8 mouse cellular contexts compared by ENCODE assay signal in genomic region chr10:119819102-119819681, GRCm38 (mm10).
A peak's percentile ranks its signal among the peaks of the same experiment; 100 is the strongest.
DNase-seq lines count a peak whose midpoint lies in the region; ATAC-seq and TF ChIP-seq lines count a peak whose summit lies in the region.

No protein-coding gene starts in this region.

- DNase-seq in heart, adult 11 months, result no peak
- no peak for DNase-seq in liver, embryonic 13.5 days
- no peak for DNase-seq in spleen, postnatal 10 days (ENCODE audit: low spot score in 2 of 2)
- no peak for DNase-seq in spleen, postnatal 14 days (ENCODE audit: low spot score in 2 of 2)

- peak overlapping the region; percentile 37 for H3K4me3 ChIP-seq in heart, embryonic 12.5 days
- peak overlapping the region; percentile 30 for H3K4me3 ChIP-seq in embryonic facial prominence, embryonic 13.5 days
- H3K4me3 ChIP-seq in intestine, postnatal 0 days (ENCODE audit: low read depth, low read length), result peak overlapping the region; percentile 7; the same call in 1 of the 2 replicates
- H3K4me3 ChIP-seq in liver, embryonic 13.5 days (replicated peaks), result no peak overlapping the region
- peak overlapping the region; percentile 18 for H3K4me3 ChIP-seq in stomach, embryonic 15.5 days (replicated peaks)

- no peaks in the 10 kb centered on the region for H3K36me3 ChIP-seq in heart, embryonic 12.5 days
- no peaks in the 10 kb centered on the region for H3K36me3 ChIP-seq in embryonic facial prominence, embryonic 13.5 days
- no peaks in the 10 kb centered on the region for H3K36me3 ChIP-seq in intestine, postnatal 0 days (ENCODE audit: control insufficient read depth, insufficient read depth)
- no peaks in the 10 kb centered on the region for H3K36me3 ChIP-seq in liver, embryonic 13.5 days
- H3K36me3 ChIP-seq in stomach, embryonic 15.5 days, result no peaks in the 10 kb centered on the region

- peak overlapping the region; percentile 70 for H3K4me2 ChIP-seq in heart, embryonic 12.5 days
- peak overlapping the region; percentile 59 for H3K4me2 ChIP-seq in embryonic facial prominence, embryonic 13.5 days
- peak overlapping the region; percentile 51 for H3K4me2 ChIP-seq in intestine, postnatal 0 days (replicated peaks; ENCODE audit: low read depth)
- H3K4me2 ChIP-seq in liver, embryonic 13.5 days, result 0 out of 2 replicates have a peak overlapping the region, but pooled peaks have one; percentile 4
- peak overlapping the region; percentile 46 for H3K4me2 ChIP-seq in stomach, embryonic 15.5 days

- no peak overlapping the region; the same call in 1 of the 2 replicates for H3K27ac ChIP-seq in heart, embryonic 12.5 days (ENCODE audit: poor library complexity, severe bottlenecking)
- no peak overlapping the region for H3K27ac ChIP-seq in embryonic facial prominence, embryonic 13.5 days
- H3K27ac ChIP-seq in intestine, postnatal 0 days (ENCODE audit: low read depth, low read length), result no peak overlapping the region
- H3K27ac ChIP-seq in liver, embryonic 13.5 days, result no peak overlapping the region
- H3K27ac ChIP-seq in stomach, embryonic 15.5 days, result no peak overlapping the region

- 25% methylated on average over 17 of the region's 17 CpGs for WGBS in heart, embryonic 12.5 days
- WGBS in embryonic facial prominence, embryonic 13.5 days, result 30% methylated on average over 17 of the region's 17 CpGs
- WGBS in intestine, postnatal 0 days, result 15% methylated on average over 17 of the region's 17 CpGs
- 43% methylated on average over 17 of the region's 17 CpGs for WGBS in liver, embryonic 13.5 days (ENCODE audit: insufficient replicate concordance)
- whole genome bisulfite sequencing in stomach, embryonic 15.5 days, result 33% methylated on average over 17 of the region's 17 CpGs

- no peak overlapping the region; the same call in 1 of the 2 replicates for H3K9ac ChIP-seq in heart, embryonic 12.5 days
- H3K9ac ChIP-seq in embryonic facial prominence, embryonic 13.5 days, result 0 out of 2 replicates have a peak overlapping the region, but pooled peaks have one; percentile 40
- no peak overlapping the region for H3K9ac ChIP-seq in intestine, postnatal 0 days (ENCODE audit: low read depth, low read length)
- no peak overlapping the region for H3K9ac ChIP-seq in liver, embryonic 13.5 days
- no peak overlapping the region for H3K9ac ChIP-seq in stomach, embryonic 15.5 days

- no peak for TF ChIP-seq CTCF in intestine, postnatal 0 days (IDR thresholded peaks at IDR 0.05; ENCODE audit: low read depth)

- H3K9me3 ChIP-seq in heart, embryonic 12.5 days (replicated peaks), result no peaks in the 10 kb centered on the region
- no peaks in the 10 kb centered on the region for H3K9me3 ChIP-seq in embryonic facial prominence, embryonic 13.5 days
- no peaks in the 10 kb centered on the region for H3K9me3 ChIP-seq in intestine, postnatal 0 days (ENCODE audit: control insufficient read depth)
- no peaks in the 10 kb centered on the region for H3K9me3 ChIP-seq in liver, embryonic 13.5 days (replicated peaks)
- H3K9me3 ChIP-seq in stomach, embryonic 15.5 days, result no peaks in the 10 kb centered on the region

- no peaks in the 10 kb centered on the region for H3K27me3 ChIP-seq in heart, embryonic 12.5 days (replicated peaks)
- H3K27me3 ChIP-seq in embryonic facial prominence, embryonic 13.5 days, result no peaks in the 10 kb centered on the region
- no peaks in the 10 kb centered on the region for H3K27me3 ChIP-seq in intestine, postnatal 0 days (replicated peaks; ENCODE audit: control insufficient read depth, insufficient read depth, low read length)
- H3K27me3 ChIP-seq in liver, embryonic 13.5 days, result no peaks in the 10 kb centered on the region
- H3K27me3 ChIP-seq in stomach, embryonic 15.5 days (replicated peaks), result no peaks in the 10 kb centered on the region

- ATAC-seq in heart, embryonic 12.5 days (ENCODE audit: insufficient number of reproducible peaks, low FRiP score), result no peak
- no peak for ATAC-seq in embryonic facial prominence, embryonic 13.5 days (ENCODE audit: insufficient number of reproducible peaks, insufficient read depth, low FRiP score, low TSS enrichment, low read depth)
- no peak for ATAC-seq in intestine, postnatal 0 days
- ATAC-seq in liver, embryonic 13.5 days (ENCODE audit: low read depth), result no peak
- no peak for ATAC-seq in stomach, embryonic 15.5 days (ENCODE audit: insufficient read depth, low FRiP score, low read depth)

- H3K4me1 ChIP-seq in heart, embryonic 12.5 days (replicated peaks), result peaks cover 23% of the 10 kb centered on the region
- H3K4me1 ChIP-seq in embryonic facial prominence, embryonic 13.5 days, result peaks cover 20% of the 10 kb centered on the region
- H3K4me1 ChIP-seq in intestine, postnatal 0 days (replicated peaks; ENCODE audit: control insufficient read depth, insufficient read depth, low read length), result no peaks in the 10 kb centered on the region
- no peaks in the 10 kb centered on the region for H3K4me1 ChIP-seq in liver, embryonic 13.5 days (replicated peaks)
- peaks cover 4% of the 10 kb centered on the region; the same call in 1 of the 2 replicates for H3K4me1 ChIP-seq in stomach, embryonic 15.5 days

Comparison
In these comparisons a context has a peak if more than half of its experiments do, and no peak if none do; other contexts are left out.
1. H3K4me2 ChIP-seq: peak in every context shown above with its lines; median percentile 70 in heart, embryonic 12.5 days; 59 in embryonic facial prominence, embryonic 13.5 days; 51 in intestine, postnatal 0 days; 46 in stomach, embryonic 15.5 days; 4 in liver, embryonic 13.5 days.